Mouse (Mus musculus) liver, embryonic 14 days (tissue): ENCODE data around the gene Mef2a. TPM values are rescaled to one million over a fixed set of nuclear protein-coding genes. Genes with fewer than 3 reads are reported as not detected.

ENCODE experiments used
- polyA plus RNA-seq: library from polyadenylated mRNA; depleted of rRNA; stranded (reverse); fragments of >200 nt; gene quantifications from 2 replicates; pipeline ENCODE4 v1.2.3, GENCODE M21; 2012; rRNA removed

The Mef2a gene
- 5.3 and 6.1 TPM in 2 replicates for polyA plus RNA-seq

GRCm38 (mm10) chr7:67372729-67373583 lies at the start of gene Mef2a:
TSS of gene Mef2a (minus strand) at chr7:67372858.

GRCm38 (mm10) chr7:67222220-67222862 lies 150.3 kb downstream of the Mef2a start, which contains the start of gene Lysmd4:
TSS of gene Lysmd4 (plus strand) at chr7:67222544.

Other genes starting within 250 kb of the Mef2a start
- gene Lysmd4, start 150.3 kb downstream of the Mef2a start, polyA plus RNA-seq: 2.1 and 2.4 TPM in 2 replicates